In the genomic region with DNA sequence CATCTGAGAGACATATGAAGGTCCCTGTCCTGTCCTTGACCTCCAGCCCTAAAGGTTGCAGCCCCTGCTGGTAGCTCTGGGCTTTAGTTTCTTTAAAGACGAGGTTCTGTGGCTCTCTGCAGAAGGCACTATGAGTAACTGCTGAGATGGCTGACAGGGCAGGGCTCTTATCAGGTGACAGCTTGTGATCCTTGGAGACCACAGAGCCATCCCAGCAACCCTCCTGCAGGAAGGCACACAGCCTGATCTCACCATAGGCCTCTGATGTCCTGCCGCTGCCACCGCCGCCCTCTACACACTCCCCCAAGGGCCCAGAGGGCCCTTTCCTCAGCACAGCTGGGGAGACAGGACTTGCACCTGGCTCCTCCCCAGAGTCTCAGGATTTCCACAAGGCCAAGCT, we compare ENCODE assay signal across 28 mouse cellular contexts. TPM values are rescaled to one million over a fixed set of nuclear protein-coding genes. Genes with fewer than 3 reads are reported as not detected.
"Had no signal": no experiment of that assay in that cellular context is flagged by ENCODE, and none has a peak within 500 bp of the region (broad histone marks: within the 10 kb centered on the region; RNA-seq: fewer than 3 reads in every experiment).

No protein-coding gene starts in this region.

- ATAC-seq: intestine, embryonic 16.5 days; liver, postnatal 0 days; lung, postnatal 0 days had no signal

- H3K27me3 ChIP-seq: neural tube, embryonic 12.5 days; neural tube, embryonic 15.5 days had no signal

- H3K4me3 ChIP-seq: limb, embryonic 12.5 days; limb, embryonic 15.5 days; neural tube, embryonic 12.5 days; neural tube, embryonic 15.5 days; stomach, embryonic 15.5 days had no signal

- H3K27ac ChIP-seq: limb, embryonic 12.5 days; limb, embryonic 15.5 days; liver, embryonic 14.5 days; macrophage; neural tube, embryonic 12.5 days; neural tube, embryonic 15.5 days; stomach, embryonic 15.5 days had no signal

- H3K4me1 ChIP-seq: neural tube, embryonic 12.5 days; stomach, embryonic 15.5 days had no signal

- H3K36me3 ChIP-seq: limb, embryonic 12.5 days; limb, embryonic 15.5 days; neural tube, embryonic 12.5 days; neural tube, embryonic 15.5 days; stomach, embryonic 15.5 days had no signal

- DNase-seq: kidney, adult 2 months; kidney, postnatal 10 days; kidney, postnatal 4 days; left cerebral cortex, postnatal 4 days; liver, postnatal 0 days; lung, embryonic 14.5 days; midbrain, embryonic 14.5 days; right cerebral cortex, adult 18-20 months; right cerebral cortex, postnatal 25 days; spleen, adult 18-20 months had no signal

RNA-seq across cellular contexts. Expression of a gene that starts 19.4 kb away (rescaled TPM):
- total RNA-seq: layer of hippocampus, adult 18-20 months; layer of hippocampus, postnatal 14 days; left cerebral cortex, adult 8-10 months; left cerebral cortex, postnatal 14 days; left cerebral cortex, postnatal 4 days; midbrain, postnatal 0 days had no signal
- polyA plus RNA-seq: intestine, embryonic 16.5 days; kidney, adult 2 months; kidney, embryonic 14.5 days; limb, embryonic 12.5 days; limb, embryonic 15.5 days; liver, embryonic 11.5 days; liver, embryonic 14.5 days; liver, postnatal 0 days; lung, embryonic 14.5 days; lung, postnatal 0 days; macrophage; midbrain, embryonic 11.5 days; midbrain, embryonic 14.5 days; midbrain, postnatal 0 days; neural tube, embryonic 12.5 days; neural tube, embryonic 15.5 days; stomach, embryonic 15.5 days; urinary bladder, adult 2 months had no signal

RNA-seq across cellular contexts. Expression of a gene that starts 36.4 kb away (rescaled TPM):
- total RNA-seq: layer of hippocampus, adult 18-20 months; layer of hippocampus, postnatal 14 days; left cerebral cortex, adult 8-10 months; left cerebral cortex, postnatal 14 days; left cerebral cortex, postnatal 4 days; midbrain, postnatal 0 days had no signal
- polyA plus RNA-seq: intestine, embryonic 16.5 days; kidney, embryonic 14.5 days; limb, embryonic 12.5 days; limb, embryonic 15.5 days; liver, embryonic 11.5 days; liver, embryonic 14.5 days; liver, postnatal 0 days; lung, embryonic 14.5 days; lung, postnatal 0 days; macrophage; midbrain, embryonic 11.5 days; midbrain, embryonic 14.5 days; midbrain, postnatal 0 days; neural tube, embryonic 12.5 days; neural tube, embryonic 15.5 days; stomach, embryonic 15.5 days; urinary bladder, adult 2 months had no signal
